Mouse (Mus musculus) heart, postnatal 25 days (tissue): ENCODE data around the gene Ugt1a5. TPM values are rescaled to one million over a fixed set of nuclear protein-coding genes. Genes with fewer than 3 reads are reported as not detected.
"Not testable (repeated sequence)": the region's sequence is repeated elsewhere in the genome, so short reads cannot be mapped to it uniquely, and the experiment has no call there.

ENCODE experiments used
- DNase-seq: peaks from one replicate; pipeline ENCODE4 v3.0.0; 2022; ENCODE audit warnings: low spot score
- intact Hi-C: fragments of 180-260 bp; cut with DNase I; formaldehyde crosslinking; loops from one replicate; pipeline ENCODE4 v1.15.1; 2025
- total RNA-seq, 2 experiments: library from RNA; stranded (reverse); gene quantifications; 2 replicates each; pipeline ENCODE4 v1.2.3; 2021

Gene Ugt1a5
- total RNA-seq, 2 experiments from 2014 or later: 0.64 TPM; not detected in 1

- intact Hi-C loops: no loop called here
- no peak for DNase-seq
Observed at GRCm38 (mm10) chr1:88220336-88220735, 54.5 kb downstream of the Ugt1a5 start.

GRCm38 (mm10) chr1:88222216-88222615 lies 56.4 kb downstream of the Ugt1a5 start:
- no peak for DNase-seq
- intact Hi-C loops: no loop called here

- intact Hi-C loops, DNase-seq: not testable (repeated sequence)
Observed at GRCm38 (mm10) chr1:88223011-88223515, 57.3 kb downstream of the Ugt1a5 start.

GRCm38 (mm10) chr1:88223591-88223990 lies 57.8 kb downstream of the Ugt1a5 start:
- intact Hi-C loops: no loop called here
- DNase-seq: no peak

- DNase-seq: no peak
- intact Hi-C loops: no loop called here
Observed at GRCm38 (mm10) chr1:88224029-88224776, 58.4 kb downstream of the Ugt1a5 start.

- peak; percentile 0 for DNase-seq
- intact Hi-C loops: not testable (repeated sequence)
Observed at GRCm38 (mm10) chr1:88225301-88225700, 59.5 kb downstream of the Ugt1a5 start.

GRCm38 (mm10) chr1:88225741-88226140 lies 59.9 kb downstream of the Ugt1a5 start:
- intact Hi-C loops: no loop called here
- peak; percentile 1 for DNase-seq

- intact Hi-C loops: no loop called here
- DNase-seq: peak; percentile 12
Observed at GRCm38 (mm10) chr1:88226670-88227379, 61.0 kb downstream of the Ugt1a5 start, which contains the start of gene Mroh2a. Gene Mroh2a (plus strand): TSS chr1:88226986.

- peak; percentile 1 for DNase-seq
- intact Hi-C loops: no loop called here
Observed at GRCm38 (mm10) chr1:88227482-88227881, 61.7 kb downstream of the Ugt1a5 start.

- peak; percentile 16 for DNase-seq
Observed at GRCm38 (mm10) chr1:88228121-88228520, 62.3 kb downstream of the Ugt1a5 start.

GRCm38 (mm10) chr1:88229566-88229965 lies 63.8 kb downstream of the Ugt1a5 start:
- intact Hi-C loops: no loop called here
- peak; percentile 1 for DNase-seq

More at GRCm38 (mm10) chr1:88228121-88228520, 62.3 kb downstream of the Ugt1a5 start:
- intact Hi-C loops: no loop called here

- DNase-seq: peak; percentile 13
Observed at GRCm38 (mm10) chr1:88229986-88230385, 64.2 kb downstream of the Ugt1a5 start.

GRCm38 (mm10) chr1:88230421-88230820 lies 64.6 kb downstream of the Ugt1a5 start:
- intact Hi-C loops: no loop called here

More at GRCm38 (mm10) chr1:88229986-88230385, 64.2 kb downstream of the Ugt1a5 start:
- intact Hi-C loops: no loop called here

GRCm38 (mm10) chr1:88230981-88231802 lies 65.4 kb downstream of the Ugt1a5 start:
- intact Hi-C loops: no loop called here
- peak; percentile 3 for DNase-seq

More at GRCm38 (mm10) chr1:88230421-88230820, 64.6 kb downstream of the Ugt1a5 start:
- peak; percentile 6 for DNase-seq

- no peak for DNase-seq
- intact Hi-C loops: no loop called here
Observed at GRCm38 (mm10) chr1:88231803-88232499, 66.1 kb downstream of the Ugt1a5 start.

- intact Hi-C loops: no loop called here
- no peak for DNase-seq
Observed at GRCm38 (mm10) chr1:88232664-88233380, 67.0 kb downstream of the Ugt1a5 start.

GRCm38 (mm10) chr1:88233421-88234247 lies 67.8 kb downstream of the Ugt1a5 start:
- DNase-seq: no peak
- intact Hi-C loops: no loop called here

- intact Hi-C loops: no loop called here
- DNase-seq: no peak
Observed at GRCm38 (mm10) chr1:88234248-88234610, 68.4 kb downstream of the Ugt1a5 start.
